Mouse (Mus musculus) lung, postnatal 0 days (tissue): ENCODE results near the gene Pbx4.

Experiments
- CTCF ChIP-seq: IDR thresholded peaks from 2 replicates; pipeline ENCODE4 v1.5.1; 2016; ENCODE audit warnings: antibody characterized with exemption, mild to moderate bottlenecking
- EP300 ChIP-seq: IDR thresholded peaks from 2 replicates; pipeline ENCODE4 v1.6.1; 2016; ENCODE audit warnings: antibody characterized with exemption, mild to moderate bottlenecking, control low read depth

DNA sequence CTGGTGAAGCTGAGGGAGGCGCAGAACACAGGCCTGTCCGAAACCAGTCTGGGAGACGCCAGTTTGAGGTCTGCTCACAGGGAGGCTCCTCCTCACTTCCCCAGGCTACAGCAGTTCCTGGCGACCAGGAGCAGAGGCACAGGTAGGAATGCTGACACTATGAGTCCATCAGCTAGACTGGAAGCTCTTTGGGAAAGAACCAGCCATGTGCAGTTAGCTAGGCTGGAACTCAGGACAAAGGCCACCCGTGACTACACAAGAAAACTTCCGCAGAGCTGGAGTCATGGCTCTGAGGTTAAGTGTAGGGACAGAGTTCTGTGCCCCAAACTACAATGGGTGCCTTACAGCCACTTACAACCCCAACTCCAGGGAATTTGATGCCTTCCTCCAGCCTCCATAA, 65.6 kb downstream of the Pbx4 start:
- TF ChIP-seq CTCF (no peak), EP300 (no peak)
